Mouse (Mus musculus) monocyte, adult 5-6 weeks (primary cell): ENCODE results near the gene Iqcn. TPM values are rescaled to one million over a fixed set of nuclear protein-coding genes. Genes with fewer than 3 reads are reported as not detected.

Experiments
- ATAC-seq: fragments of 153-309, 156-312 bp; replicated peaks from 2 replicates; pipeline ENCODE4 v1.8.0; 2017; ENCODE audit warnings: mild to moderate bottlenecking; ENCODE audit not compliant: low TSS enrichment, insufficient number of reproducible peaks, severe bottlenecking, poor library complexity, low FRiP score
- total RNA-seq: library from RNA; stranded (forward); fragments of 200-1000, 200-491, 200-594 nt; gene quantifications from 3 replicates; pipeline ENCODE4 v1.2.3, GENCODE M21; 2017

The Iqcn gene
- total RNA-seq, 1 experiment from 2014 or later: 0.67 TPM

DNA sequence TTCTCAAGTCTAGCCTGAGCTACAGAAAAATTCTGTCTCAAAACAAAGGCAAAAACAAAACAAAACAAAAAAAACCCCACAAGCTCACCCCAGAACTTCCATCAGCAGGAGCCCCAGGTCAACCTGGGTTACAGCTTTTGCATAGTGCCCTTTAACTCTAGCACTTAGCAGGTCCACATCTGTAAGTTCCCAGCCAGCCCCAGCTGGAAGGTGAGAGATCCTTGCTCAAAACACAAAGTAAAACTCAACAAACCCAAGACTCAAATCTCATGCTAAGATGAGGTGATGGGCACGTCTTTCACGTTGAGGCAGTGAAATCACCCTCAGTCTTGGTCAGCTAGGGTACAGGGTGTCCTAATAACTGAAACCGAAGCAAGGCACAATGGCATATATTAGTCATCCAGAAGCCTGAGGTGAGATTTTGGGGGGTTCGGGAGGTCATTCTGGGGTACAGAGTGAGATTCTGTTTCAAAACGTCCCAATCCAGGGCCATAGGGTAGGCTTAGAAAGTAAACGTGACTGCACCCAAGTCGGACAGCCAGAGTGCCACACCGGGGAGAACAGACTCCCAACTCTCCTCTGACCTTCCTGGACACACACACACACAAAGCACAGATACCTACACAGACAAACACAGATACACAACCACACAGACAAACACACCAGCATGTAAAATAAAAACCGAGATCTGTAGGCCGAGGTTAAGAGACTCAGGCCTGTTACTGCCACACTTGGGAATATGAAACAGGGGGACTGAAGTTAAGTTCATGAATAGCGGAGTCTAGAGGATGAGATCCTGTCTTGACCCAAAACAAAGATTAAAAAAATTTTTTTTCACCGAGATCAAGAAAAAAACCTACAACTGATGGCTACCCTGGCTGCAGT lies 5.6 kb upstream of the Iqcn start:
- ATAC-seq: no peak

GRCm38 (mm10) chr8:70698310-70699109 lies 4.7 kb upstream of the Iqcn start, which contains the start of gene Jund:
Gene Jund (plus strand): TSS chr8:70698949.
- ATAC-seq: peak; percentile 74

DNA sequence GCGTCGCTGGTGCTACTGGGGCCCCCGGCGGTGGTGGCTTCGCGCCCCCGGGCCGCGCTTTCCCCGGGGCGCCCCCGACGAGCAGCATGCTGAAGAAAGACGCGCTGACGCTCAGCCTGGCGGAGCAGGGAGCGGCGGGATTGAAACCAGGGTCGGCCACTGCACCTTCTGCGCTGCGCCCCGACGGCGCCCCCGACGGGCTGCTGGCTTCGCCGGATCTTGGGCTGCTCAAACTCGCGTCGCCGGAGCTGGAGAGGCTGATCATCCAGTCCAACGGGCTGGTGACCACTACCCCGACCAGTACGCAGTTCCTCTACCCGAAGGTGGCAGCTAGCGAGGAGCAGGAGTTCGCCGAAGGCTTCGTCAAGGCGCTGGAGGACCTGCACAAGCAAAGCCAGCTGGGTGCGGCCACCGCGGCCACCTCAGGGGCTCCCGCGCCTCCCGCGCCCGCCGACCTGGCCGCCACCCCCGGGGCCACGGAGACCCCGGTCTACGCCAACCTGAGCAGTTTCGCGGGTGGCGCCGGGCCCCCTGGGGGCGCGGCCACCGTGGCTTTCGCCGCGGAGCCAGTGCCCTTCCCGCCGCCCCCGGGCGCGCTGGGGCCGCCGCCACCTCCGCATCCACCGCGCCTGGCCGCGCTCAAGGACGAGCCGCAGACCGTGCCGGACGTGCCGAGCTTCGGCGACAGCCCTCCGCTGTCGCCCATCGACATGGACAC lies 4.0 kb upstream of the Iqcn start:
- ATAC-seq: no peak

GRCm38 (mm10) chr8:70699834-70700554 lies 3.3 kb upstream of the Iqcn start:
- no peak for ATAC-seq

- 0 out of 2 replicates have a peak, but pooled peaks have one; percentile 7 for ATAC-seq
These were observed 2.7 kb upstream of the Iqcn start for GRCm38 (mm10) chr8:70700555-70700922.

DNA sequence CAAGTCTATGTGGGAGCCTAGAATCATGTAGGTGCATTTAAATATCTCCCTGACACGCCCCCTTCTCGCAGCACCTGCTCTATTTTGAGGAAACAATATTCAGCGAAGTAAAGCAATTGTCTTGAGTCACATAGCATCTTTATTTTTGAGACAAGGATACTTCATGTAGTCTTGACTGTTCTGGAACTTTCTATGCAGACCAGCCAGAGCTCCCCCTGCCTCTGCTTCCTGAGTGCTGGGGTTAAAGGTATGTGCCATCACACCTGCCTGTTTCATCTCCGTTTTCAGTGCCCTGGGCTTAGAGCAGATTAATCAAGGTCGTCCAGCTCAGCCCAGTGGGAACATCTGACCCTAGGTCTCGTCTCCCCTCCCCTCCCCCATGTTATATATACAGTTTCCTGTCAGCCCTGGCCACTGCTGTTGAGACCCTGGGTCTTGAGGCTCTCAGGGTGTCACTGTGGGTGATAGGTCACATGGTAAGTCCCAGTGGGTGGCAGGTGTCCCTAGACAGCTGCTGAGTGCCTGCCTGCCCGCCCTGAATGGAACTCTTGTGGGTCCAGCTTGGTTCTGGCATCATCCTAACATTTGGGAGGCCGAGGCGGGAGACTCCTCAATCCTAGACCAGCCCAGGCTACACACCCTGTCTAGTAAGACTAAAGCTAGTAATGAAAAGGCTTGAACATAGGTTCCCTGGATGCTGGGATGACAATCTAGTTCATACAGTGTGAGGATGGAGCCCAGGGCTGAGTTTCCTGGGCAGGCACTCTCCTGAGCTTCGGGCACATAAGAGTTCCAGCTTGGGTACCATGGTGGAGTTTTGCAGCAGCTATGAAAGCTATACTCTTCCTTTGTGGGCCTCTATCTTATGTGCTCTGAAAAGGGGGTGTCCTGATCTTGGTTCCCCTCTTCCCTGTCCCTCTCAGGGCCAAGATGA lies 1.9 kb upstream of the Iqcn start:
- ATAC-seq: no peak

GRCm38 (mm10) chr8:70701982-70702841 lies 1.0 kb upstream of the Iqcn start:
- ATAC-seq: no peak

DNA sequence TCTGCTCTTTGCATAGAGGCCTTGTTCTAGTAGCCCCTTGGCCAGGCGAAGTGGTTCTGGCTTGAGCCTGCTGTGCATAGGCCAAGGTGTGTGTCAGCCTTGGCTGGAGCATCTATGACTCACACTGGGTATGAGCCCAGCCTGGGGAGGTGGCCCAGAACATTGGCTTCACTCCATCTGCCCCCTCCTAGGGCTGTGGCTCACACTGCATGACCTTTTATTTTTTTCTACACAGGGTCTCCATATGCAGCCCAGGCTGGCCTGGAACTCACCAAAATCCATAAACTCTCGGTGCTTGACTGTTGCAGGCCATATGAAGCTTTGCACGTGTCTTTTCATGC lies 445 bp upstream of the Iqcn start:
- ATAC-seq: no peak

DNA sequence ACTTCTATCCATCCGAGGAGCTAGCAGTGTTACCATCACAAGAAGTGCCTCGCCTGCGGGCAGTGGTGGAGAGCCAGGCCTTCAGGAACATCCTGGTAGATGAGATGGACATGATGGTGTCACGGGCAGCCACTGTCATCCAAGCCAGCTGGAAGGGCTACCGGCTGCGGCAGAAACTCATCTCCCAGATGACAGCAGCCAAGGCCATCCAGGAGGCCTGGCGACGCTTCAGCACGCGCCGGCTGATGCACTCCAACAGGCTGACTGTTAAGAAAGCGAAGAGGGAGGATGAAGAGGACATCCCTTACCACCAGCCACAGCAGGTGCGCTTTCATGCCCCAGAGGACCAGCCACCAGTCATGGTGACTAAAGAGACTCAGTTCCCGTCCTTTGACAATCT lies 5.0 kb downstream of the Iqcn start:
- no peak for ATAC-seq

DNA sequence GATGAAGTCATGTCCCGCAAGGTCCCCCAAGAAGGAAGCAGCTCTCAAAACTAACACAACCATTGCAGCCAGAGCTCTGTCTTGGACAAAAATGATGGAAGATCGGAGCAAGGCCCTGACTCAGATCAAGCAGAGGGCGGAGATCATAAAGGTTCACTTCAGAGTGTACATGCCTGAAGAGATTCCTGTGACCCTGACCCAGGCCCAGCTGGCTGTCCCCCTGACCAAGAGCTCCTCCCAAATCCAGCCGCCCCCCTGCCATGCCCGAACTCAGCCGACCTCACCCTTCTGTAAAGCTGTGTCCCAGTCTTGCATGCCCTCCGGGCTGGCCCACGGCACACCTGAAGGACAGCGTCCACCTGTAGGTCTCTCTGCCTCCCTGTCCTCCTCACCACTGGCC lies 6.5 kb downstream of the Iqcn start:
- no peak for ATAC-seq

GRCm38 (mm10) chr8:70710296-70710695 lies 7.0 kb downstream of the Iqcn start:
- ATAC-seq: no peak

DNA sequence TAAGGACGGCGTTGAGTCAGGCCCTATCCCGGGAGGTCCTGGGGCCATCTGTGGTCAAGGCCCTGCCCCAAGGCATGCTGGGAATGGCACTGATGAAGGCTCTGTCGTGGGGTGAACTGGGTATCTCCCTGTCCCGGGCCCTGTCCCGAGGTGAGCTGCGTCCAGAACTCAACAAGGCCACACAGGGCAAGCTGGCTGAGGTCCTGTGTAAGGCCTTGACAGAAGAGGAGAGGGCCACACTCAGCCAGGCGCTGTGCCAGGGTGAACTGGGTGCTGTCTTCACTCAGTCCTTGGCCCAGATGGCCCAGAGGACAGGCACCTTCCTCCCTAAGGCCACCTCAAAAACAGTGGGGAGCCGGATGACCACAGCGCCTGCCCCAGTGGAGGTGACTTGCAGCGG lies 7.8 kb downstream of the Iqcn start:
- ATAC-seq: no peak

GRCm38 (mm10) chr8:70713991-70714390 lies 10.7 kb downstream of the Iqcn start:
- ATAC-seq: no peak

DNA sequence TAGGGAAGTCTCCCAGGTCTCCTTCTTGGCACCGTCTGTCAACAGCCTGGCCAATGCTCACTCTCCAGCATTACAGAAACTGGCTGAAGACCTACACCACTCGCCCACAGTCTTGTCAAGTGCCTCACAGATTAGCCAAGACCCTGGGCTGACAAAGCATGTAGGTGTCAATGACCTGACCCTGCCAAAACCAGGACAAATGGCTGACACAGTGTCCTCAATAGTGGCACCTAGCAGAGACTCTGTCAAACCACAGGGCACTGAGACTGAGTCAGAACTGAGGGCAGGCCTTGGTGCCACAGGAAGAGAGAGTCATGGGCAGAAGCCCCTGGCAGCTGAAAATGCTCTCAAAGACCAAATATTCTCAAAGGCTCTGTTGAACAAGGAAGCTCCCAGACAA lies 11.8 kb downstream of the Iqcn start:
- ATAC-seq: no peak

GRCm38 (mm10) chr8:70716521-70717400 lies 13.5 kb downstream of the Iqcn start:
- ATAC-seq: no peak

GRCm38 (mm10) chr8:70718297-70718696 lies 15.0 kb downstream of the Iqcn start, which contains the start of gene Gm3336:
Gene Gm3336 (plus strand): TSS chr8:70718543.
- no peak; the same call in 1 of the 2 replicates for ATAC-seq
